Mouse (Mus musculus) left cerebral cortex, postnatal 10 days (tissue): ENCODE results near the gene Fam43b. TPM values are rescaled to one million over a fixed set of nuclear protein-coding genes. Genes with fewer than 3 reads are reported as not detected.

ENCODE experiments used
- DNase-seq, 2 experiments: peaks; one replicate each; pipeline ENCODE4 v3.0.0; 2021 to 2022; ENCODE audit warnings: low spot score in 2 of 2, mixed read lengths in 1 of 2; ENCODE audit errors: extremely low spot score in 1 of 2
- intact Hi-C: fragments of 180-260 bp; cut with DNase I; formaldehyde crosslinking; loops from one replicate; pipeline ENCODE4 v1.15.1; 2025
- total RNA-seq, 2 experiments: library from RNA; stranded (reverse); gene quantifications; 2 replicates each; pipeline ENCODE4 v1.2.3; 2021

Gene Fam43b
- total RNA-seq, 2 experiments from 2014 or later, result 33.5 to 39.5 TPM

DNA sequence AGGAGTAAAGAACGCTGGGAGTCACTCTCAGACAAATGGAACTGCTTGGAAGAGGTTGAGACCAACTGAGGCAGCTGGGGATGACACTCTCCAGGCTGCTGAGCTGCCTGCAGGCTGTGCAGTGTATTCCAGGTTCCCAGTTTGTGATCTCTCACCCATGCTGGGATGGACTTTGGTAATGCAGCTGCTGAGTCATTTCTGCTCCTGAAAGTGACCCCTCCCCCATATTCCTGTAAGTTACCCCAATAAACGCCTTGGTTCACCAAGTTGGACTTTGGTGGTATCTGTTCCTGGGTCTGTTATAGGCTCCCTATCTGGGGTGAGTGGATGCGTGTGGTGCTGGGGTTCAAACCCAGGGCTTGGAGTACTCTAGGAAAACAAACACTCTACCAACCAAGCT is 38.2 kb downstream of the Fam43b start:
- no peak for DNase-seq
- intact Hi-C loops, result no loop called here

DNA sequence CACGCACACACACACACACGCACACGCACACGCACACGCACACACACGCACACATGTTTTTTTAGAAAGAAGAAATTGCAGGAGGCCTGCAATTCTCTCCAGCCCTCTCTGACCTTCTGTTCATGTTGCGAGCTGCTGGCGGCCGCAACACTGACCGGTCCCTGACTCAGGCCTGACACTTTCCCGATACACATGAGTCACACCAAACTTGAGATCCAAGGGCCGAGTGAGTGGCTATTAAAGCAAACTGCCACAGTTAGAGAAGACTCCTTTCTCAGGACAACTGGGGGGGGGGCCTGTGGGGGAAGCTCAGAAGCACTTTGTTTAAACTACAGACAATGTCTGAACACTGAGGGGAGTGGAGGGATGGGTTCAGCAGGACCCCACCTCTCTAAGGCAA is 39.8 kb downstream of the Fam43b start:
- DNase-seq, result no peak
- intact Hi-C loops, result no loop called here

DNA sequence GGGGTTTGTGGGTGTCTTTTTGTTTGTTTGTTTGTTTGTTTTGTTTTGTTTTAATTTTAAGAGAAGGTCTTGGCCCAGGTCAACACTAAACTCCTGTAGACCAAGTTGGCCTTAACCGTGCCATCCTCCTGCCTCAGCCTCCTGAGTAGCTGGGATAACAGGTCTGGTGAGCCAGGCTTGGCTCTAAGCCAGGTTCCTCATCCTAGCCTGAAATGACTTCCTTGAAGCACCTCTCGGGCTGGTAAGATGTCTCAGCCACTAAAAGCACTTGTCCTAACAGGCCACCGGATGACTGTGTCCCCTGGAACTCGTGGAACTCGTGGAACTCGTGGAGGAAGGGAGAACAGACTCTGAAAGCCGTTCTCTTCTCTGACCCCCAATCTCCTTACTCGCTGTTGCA is 40.2 kb downstream of the Fam43b start:
- intact Hi-C loops, result no loop called here
- no peak for DNase-seq

GRCm38 (mm10) chr4:138355496-138355895 is 40.8 kb downstream of the Fam43b start:
- no peak for DNase-seq
- intact Hi-C loops, result no loop called here

DNA sequence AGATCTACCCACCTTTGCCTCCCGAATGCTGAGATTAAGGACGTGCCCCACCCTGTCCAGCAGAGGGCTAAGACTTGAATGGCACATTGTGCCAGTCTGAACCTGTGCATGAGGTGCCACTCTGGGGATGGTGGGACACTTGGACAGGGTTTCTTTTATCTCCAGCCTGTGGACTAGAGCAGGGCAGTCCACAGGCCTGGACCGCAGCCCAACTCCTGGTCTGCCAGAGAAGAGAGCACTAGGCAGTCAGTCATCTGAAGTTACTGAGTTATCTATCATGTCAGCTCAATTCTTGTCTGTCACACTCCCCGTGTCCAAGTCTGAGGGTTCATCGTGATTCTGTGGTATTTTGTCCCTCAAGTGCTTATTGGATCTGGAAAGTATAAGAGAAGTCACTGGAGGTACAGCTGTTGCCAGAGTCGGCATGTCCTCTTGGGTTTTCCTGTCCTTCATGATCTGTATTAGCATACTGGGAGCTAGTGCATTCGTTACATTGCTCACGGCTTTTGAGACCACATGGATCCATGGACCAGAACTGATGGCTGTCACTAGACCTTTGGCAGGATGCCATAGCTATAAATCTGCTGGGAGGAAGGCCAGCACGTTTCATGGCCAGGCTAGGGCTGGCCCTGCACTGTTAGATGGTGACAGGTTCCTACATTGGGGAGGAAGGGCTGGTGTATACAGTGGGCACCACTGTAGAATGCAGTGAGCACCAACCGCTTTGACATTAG is 42.7 kb downstream of the Fam43b start:
- DNase-seq, result no peak
- intact Hi-C loops, result no loop called here

DNA sequence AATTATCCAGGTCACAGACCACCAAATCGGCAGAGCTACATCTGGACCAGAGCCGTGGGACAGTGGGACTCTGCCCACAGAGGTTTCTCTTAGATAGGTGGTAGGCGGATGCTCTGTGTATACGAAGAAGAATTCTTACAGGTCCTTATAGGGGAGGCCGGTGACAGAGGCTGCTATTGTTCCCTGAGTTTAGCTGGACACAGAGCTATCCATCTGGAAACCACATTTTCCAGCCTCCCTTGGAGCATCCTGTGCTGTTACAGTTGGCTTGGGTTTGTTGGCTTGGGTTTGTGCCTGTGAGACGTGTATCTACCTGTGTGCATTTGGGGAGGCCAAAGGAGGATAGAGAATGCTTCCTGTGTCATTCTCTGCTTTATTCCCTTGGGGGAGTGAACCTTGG is 43.6 kb downstream of the Fam43b start:
- no peak for DNase-seq
- intact Hi-C loops, result no loop called here

GRCm38 (mm10) chr4:138351821-138352220 is 44.5 kb downstream of the Fam43b start:
- intact Hi-C loops, result no loop called here
- no peak for DNase-seq

DNA sequence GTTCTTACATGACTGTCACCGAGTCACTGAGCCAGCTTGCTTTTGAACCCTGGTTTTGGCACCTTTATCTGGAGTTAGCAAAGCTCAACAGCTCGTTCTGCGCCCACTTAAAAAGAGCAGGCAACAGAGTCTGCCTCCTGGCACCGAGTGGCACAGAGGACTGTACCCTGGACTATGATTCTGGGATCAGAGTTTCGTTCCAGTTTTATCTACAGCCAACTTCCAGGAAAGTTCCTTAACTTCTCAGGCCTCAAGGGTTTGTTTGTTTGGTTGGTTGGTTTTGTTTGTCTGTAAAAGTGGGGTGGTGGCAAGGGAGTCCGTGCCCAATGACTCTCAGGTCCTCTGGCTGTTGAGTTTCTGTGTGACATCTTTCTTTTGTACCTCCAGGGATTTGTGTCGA is 47.6 kb downstream of the Fam43b start:
- no peak for DNase-seq
- intact Hi-C loops, result no loop called here

DNA sequence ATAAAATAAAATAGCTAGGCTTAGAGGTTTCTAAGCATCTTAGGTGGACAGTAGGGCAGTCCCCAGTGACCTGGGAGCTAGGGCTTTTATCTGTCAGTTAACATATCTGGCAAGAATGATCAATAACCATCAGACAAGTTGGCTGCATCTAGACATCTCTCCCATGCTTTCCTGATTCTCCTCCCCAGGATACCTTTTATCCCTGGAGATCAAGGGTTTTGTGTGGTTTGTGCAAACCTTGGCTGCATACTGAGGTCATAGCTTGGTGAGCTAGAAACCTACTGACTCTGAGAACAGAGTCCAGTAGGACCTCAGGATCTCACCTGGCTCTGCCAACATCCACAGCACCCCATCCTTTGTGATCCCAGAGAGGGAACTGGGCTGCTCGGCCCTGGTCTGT is 49.0 kb downstream of the Fam43b start:
- DNase-seq, result no peak
- intact Hi-C loops, result no loop called here

GRCm38 (mm10) chr4:138344891-138345545 is 51.3 kb downstream of the Fam43b start:
- intact Hi-C loops, result no loop called here
- no peak for DNase-seq

Other genes starting within 250 kb of the Fam43b start
- 100 to 1,000 TPM; 153 to 154 TPM for gene Hp1bp3, start 180.2 kb downstream of the Fam43b start, total RNA-seq
- gene Sh2d5, start 146.1 kb downstream of the Fam43b start, total RNA-seq, result 10 to 100 TPM; 21.1 to 22.0 TPM
- gene Kif17, start 146.1 kb downstream of the Fam43b start, total RNA-seq, result 10 to 100 TPM; 15.1 to 15.4 TPM
- gene Ddost, start 91.8 kb downstream of the Fam43b start, total RNA-seq, result 100 to 1,000 TPM; 112 to 114 TPM
- gene Pink1, start 70.2 kb downstream of the Fam43b start, total RNA-seq, result 100 to 1,000 TPM; 148 to 152 TPM
- 1 to 10 TPM; 2.0 to 3.4 TPM for gene Cda, start 28.5 kb downstream of the Fam43b start, total RNA-seq
- 10 to 100 TPM; 41.9 to 46.8 TPM for gene Mul1, start 38.1 kb upstream of the Fam43b start, total RNA-seq
- gene Camk2n1, start 57.8 kb upstream of the Fam43b start, total RNA-seq, result 100 to 1,000 TPM; 377 to 385 TPM
- 1 to 10 TPM; 3.6 to 4.0 TPM for gene Vwa5b1, start 239.4 kb upstream of the Fam43b start, total RNA-seq